Mouse (Mus musculus) midbrain, embryonic 11.5 days (tissue): ENCODE measurements at regions not wholly inside any gene's neighbourhood (a gene's known extent, or its start where the extent isn't known, plus 50 kb on each side); places are given as distances from the start of the nearest gene placed in this dataset.

ENCODE experiments used
- ATAC-seq: fragments of 200-750 bp; cut with Nextera tagmentation; 2 replicates; pipeline ENCODE4 v1.8.0; 2017; ENCODE audit warnings: moderate TSS enrichment, moderate library complexity; ENCODE audit not compliant: low FRiP score
- DNase-seq: peaks from one replicate; pipeline ENCODE4 v3.0.0; 2015; ENCODE audit warnings: low spot score; ENCODE audit errors: missing footprints
- H3K27ac ChIP-seq: fragments of 300-500 bp; sonication (generic); 2 replicates; pipeline ENCODE4 v1.5.1; 2014; ENCODE audit warnings: low read depth, low read length
- H3K27me3 ChIP-seq: fragments of 300-500 bp; sonication (generic); 2 replicates; pipeline ENCODE4 v1.6.1; 2014; ENCODE audit warnings: mild to moderate bottlenecking, low read length, moderate library complexity, mixed read lengths; ENCODE audit not compliant: control insufficient read depth, insufficient read depth
- H3K36me3 ChIP-seq: fragments of 300-500 bp; sonication (generic); 2 replicates; pipeline ENCODE4 v1.6.1; 2014; ENCODE audit warnings: mild to moderate bottlenecking, low read length, moderate library complexity, mixed read lengths; ENCODE audit not compliant: control insufficient read depth, insufficient read depth
- H3K4me1 ChIP-seq: fragments of 300-500 bp; sonication (generic); 2 replicates; pipeline ENCODE4 v1.6.1; 2014; ENCODE audit warnings: low read length; ENCODE audit not compliant: control insufficient read depth, insufficient read depth
- H3K4me2 ChIP-seq: fragments of 300-500 bp; sonication (generic); 2 replicates; pipeline ENCODE4 v1.6.1; 2014; ENCODE audit warnings: mild to moderate bottlenecking, moderate library complexity
- H3K4me3 ChIP-seq: fragments of 300-500 bp; sonication (generic); 2 replicates; pipeline ENCODE4 v1.5.1; 2014; ENCODE audit warnings: low read depth, low read length
- H3K9ac ChIP-seq: fragments of 300-500 bp; sonication (generic); 2 replicates; pipeline ENCODE4 v1.6.1; 2014; ENCODE audit warnings: low read length
- H3K9me3 ChIP-seq: fragments of 300-500 bp; sonication (generic); 2 replicates; pipeline ENCODE4 v1.6.1; 2016; ENCODE audit warnings: low read length; ENCODE audit not compliant: control insufficient read depth
- WGBS: fragments of 180-500 bp; shearing (Covaris S2); extraction: QIAGEN DNeasy Blood & Tissue Kit; methylation state at CpG from one replicate; pipeline ENCODE4 v1.1.7; 2014; 5-methylcytosine and 5-hydroxymethylcytosine counted together

- Histone ChIP-seq H3K4me3 (no peak overlapping the region), H3K36me3 (no peaks in the 10 kb centered on the region), H3K9me3 (no peaks in the 10 kb centered on the region), H3K4me2 (no peak overlapping the region), H3K9ac (no peak overlapping the region), H3K4me1 (no peaks in the 10 kb centered on the region), H3K27me3 (no peaks in the 10 kb centered on the region), H3K27ac (no peak overlapping the region)
- no peak for ATAC-seq
- 89% methylated on average over 3 of the region's 3 CpGs for WGBS
- DNase-seq = no peak
These were observed 293.1 kb downstream of the Gm7489 start for GRCm38 (mm10) chr15:54177791-54178190.
